23 mouse cellular contexts compared by ENCODE assay signal in genomic region chr12:44346143-44346542, GRCm38 (mm10). TPM values are rescaled to one million over a fixed set of nuclear protein-coding genes. Genes with fewer than 3 reads are reported as not detected.
A peak's percentile ranks its signal among the peaks of the same experiment; 100 is the strongest.
DNase-seq lines count a peak whose midpoint lies in the region; ATAC-seq and TF ChIP-seq lines count a peak whose summit lies in the region.
"Had no signal": no experiment of that assay in that cellular context is flagged by ENCODE, and none has a peak within 500 bp of the region (broad histone marks: within the 10 kb centered on the region; RNA-seq: fewer than 3 reads in every experiment).

No protein-coding gene starts in this region.

- no peaks in the 10 kb centered on the region for H3K36me3 ChIP-seq in embryonic facial prominence, embryonic 14.5 days (ENCODE audit: control insufficient read depth, insufficient read depth, low read length)
- H3K36me3 ChIP-seq in embryonic facial prominence, embryonic 10.5 days (replicated peaks) = no peaks in the 10 kb centered on the region
- H3K36me3 ChIP-seq in hindbrain, postnatal 0 days (ENCODE audit: insufficient read depth, low read length) = no peaks in the 10 kb centered on the region
- H3K36me3 ChIP-seq: heart, embryonic 15.5 days; limb, embryonic 15.5 days had no signal

- H3K4me2 ChIP-seq in embryonic facial prominence, embryonic 14.5 days (ENCODE audit: low read depth, low read length) = no peak overlapping the region
- no peak overlapping the region for H3K4me2 ChIP-seq in hindbrain, postnatal 0 days (ENCODE audit: low read depth, low read length)
- H3K4me2 ChIP-seq: heart, embryonic 15.5 days; limb, embryonic 15.5 days; lung, embryonic 14.5 days had no signal

- H3K27me3 ChIP-seq in embryonic facial prominence, embryonic 14.5 days (replicated peaks; ENCODE audit: control insufficient read depth, insufficient read depth, low read length) = no peaks in the 10 kb centered on the region
- no peaks in the 10 kb centered on the region for H3K27me3 ChIP-seq in embryonic facial prominence, embryonic 10.5 days (replicated peaks; ENCODE audit: low read depth, poor library complexity, severe bottlenecking)
- no peaks in the 10 kb centered on the region for H3K27me3 ChIP-seq in hindbrain, postnatal 0 days (ENCODE audit: insufficient read depth, low read length)
- H3K27me3 ChIP-seq: heart, embryonic 15.5 days; limb, embryonic 15.5 days had no signal

- no peak for DNase-seq in embryonic facial prominence, embryonic 14.5 days (ENCODE audit: low spot score)
- no peak for DNase-seq in embryonic facial prominence, embryonic 10.5 days (ENCODE audit: low spot score)
- no peak for DNase-seq in layer of hippocampus, adult 2 months (ENCODE audit: low spot score in 2 of 2)
- no peak for DNase-seq in layer of hippocampus, adult 9-11 months
- peak; percentile 71 for DNase-seq in Muller cell, postnatal 12 days (ENCODE audit: inconsistent ontology term)
- DNase-seq in hindbrain, postnatal 0 days (ENCODE audit: low spot score) = no peak
- DNase-seq in kidney, adult 18-20 months = no peak
- DNase-seq: adrenal gland, postnatal 25 days; cerebellum, adult 9-11 months; gastrocnemius, adult 2 months; heart, postnatal 36 days; kidney, adult 2 months; left cerebral cortex, postnatal 4 days; lung, embryonic 14.5 days; thymus, adult 18-20 months; thymus, postnatal 36 days had no signal

- WGBS in embryonic facial prominence, embryonic 14.5 days = 67% methylated on average over 3 of the region's 3 CpGs
- 76% methylated on average over 3 of the region's 3 CpGs for WGBS in embryonic facial prominence, embryonic 10.5 days
- 42% methylated on average over 3 of the region's 3 CpGs for WGBS in hindbrain, postnatal 0 days

- no peaks in the 10 kb centered on the region for H3K4me1 ChIP-seq in embryonic facial prominence, embryonic 14.5 days (ENCODE audit: control insufficient read depth, insufficient read depth, low read length)
- H3K4me1 ChIP-seq in embryonic facial prominence, embryonic 10.5 days = peaks cover 10% of the 10 kb centered on the region; the same call in 1 of the 2 replicates
- H3K4me1 ChIP-seq in hindbrain, postnatal 0 days (ENCODE audit: insufficient read depth, low read length) = peaks cover 5% of the 10 kb centered on the region; the same call in 1 of the 2 replicates
- H3K4me1 ChIP-seq: heart, embryonic 15.5 days; limb, embryonic 15.5 days had no signal

- H3K27ac ChIP-seq in embryonic facial prominence, embryonic 14.5 days (replicated peaks; ENCODE audit: low read depth, low read length) = no peak overlapping the region
- H3K27ac ChIP-seq in embryonic facial prominence, embryonic 10.5 days (replicated peaks) = no peak overlapping the region
- H3K27ac ChIP-seq in layer of hippocampus, adult 2 months = peak overlapping the region; percentile 63
- H3K27ac ChIP-seq in hindbrain, postnatal 0 days = 0 out of 2 replicates have a peak overlapping the region, but pooled peaks have one; percentile 41
- H3K27ac ChIP-seq: gastrocnemius, adult 2 months; heart, embryonic 15.5 days; kidney, postnatal 0 days; limb, embryonic 15.5 days; liver, embryonic 14.5 days had no signal

- ATAC-seq in embryonic facial prominence, embryonic 14.5 days (ENCODE audit: low read depth) = peak; percentile 50; the same call in 1 of the 2 replicates
- ATAC-seq in hindbrain, postnatal 0 days = no peak
- ATAC-seq: inflammation-experienced regulatory T-cells, adult 6 months had no signal

- no peak for TF ChIP-seq CTCF in layer of hippocampus, adult 2 months (conservative IDR thresholded peaks at IDR 0.05)
- no peak for TF ChIP-seq CTCF in hindbrain, postnatal 0 days (IDR thresholded peaks at IDR 0.05; ENCODE audit: low read depth)

- H3K9me3 ChIP-seq in embryonic facial prominence, embryonic 14.5 days (ENCODE audit: control insufficient read depth, low read length) = no peaks in the 10 kb centered on the region
- no peaks in the 10 kb centered on the region for H3K9me3 ChIP-seq in embryonic facial prominence, embryonic 10.5 days
- no peaks in the 10 kb centered on the region for H3K9me3 ChIP-seq in hindbrain, postnatal 0 days (ENCODE audit: low read length)
- H3K9me3 ChIP-seq: heart, embryonic 15.5 days; limb, embryonic 15.5 days had no signal

- H3K4me3 ChIP-seq in embryonic facial prominence, embryonic 14.5 days (ENCODE audit: low read depth, low read length) = no peak overlapping the region
- H3K4me3 ChIP-seq in embryonic facial prominence, embryonic 10.5 days = no peak overlapping the region
- no peak overlapping the region for H3K4me3 ChIP-seq in layer of hippocampus, adult 2 months
- H3K4me3 ChIP-seq in hindbrain, postnatal 0 days (ENCODE audit: low read length) = no peak overlapping the region
- H3K4me3 ChIP-seq: gastrocnemius, adult 2 months; heart, embryonic 15.5 days; limb, embryonic 15.5 days had no signal

- no peak overlapping the region for H3K9ac ChIP-seq in embryonic facial prominence, embryonic 14.5 days (ENCODE audit: low read depth, low read length)
- no peak overlapping the region for H3K9ac ChIP-seq in hindbrain, postnatal 0 days (replicated peaks; ENCODE audit: low read length)
- H3K9ac ChIP-seq: heart, embryonic 15.5 days; limb, embryonic 15.5 days; liver, embryonic 14.5 days; lung, embryonic 14.5 days had no signal

RNA-seq across cellular contexts. Expression of gene Nrcam, which starts 17.5 kb away (rescaled TPM):
- 8.7 and 9.0 TPM in 2 replicates for polyA plus RNA-seq in embryonic facial prominence, embryonic 14.5 days (2014; fragmentation: Nextera tagmentation; extraction: Ambion mirVana)
- polyA plus RNA-seq in embryonic facial prominence, embryonic 10.5 days (2016; fragmentation: Nextera tagmentation; extraction: Ambion mirVana) = 14.5 and 15.2 TPM in 2 replicates
- 100 to 1,000 TPM; 510 to 546 TPM for total RNA-seq in layer of hippocampus, adult 2 months (2021)
- 163 and 192 TPM in 2 replicates for total RNA-seq in hindbrain, postnatal 0 days (2014; rRNA removed)
- polyA plus RNA-seq in hindbrain, postnatal 0 days (2015; fragmentation: Nextera tagmentation; extraction: Ambion mirVana) = 113 and 117 TPM in 2 replicates
- total RNA-seq: megakaryocyte, adult 5-6 weeks; monocyte, adult 5-6 weeks had no signal

Comparison
In these comparisons a context has a peak if more than half of its experiments do, and no peak if none do; other contexts are left out.
1. H3K27ac ChIP-seq: peak in layer of hippocampus, adult 2 months (single experiment) and hindbrain, postnatal 0 days (single experiment); none in embryonic facial prominence, embryonic 14.5 days (single experiment) and embryonic facial prominence, embryonic 10.5 days (single experiment).